Mouse (Mus musculus) forebrain, postnatal 0 days (tissue): ENCODE results near the gene Btnl10. TPM values are rescaled to one million over a fixed set of nuclear protein-coding genes. Genes with fewer than 3 reads are reported as not detected.
A peak's percentile ranks its signal among the peaks of the same experiment; 100 is the strongest.

Experiments used
- ATAC-seq: fragments of 200-750 bp; cut with Nextera tagmentation; 2 replicates; pipeline ENCODE4 v1.8.0; 2017; ENCODE audit warnings: mild to moderate bottlenecking, moderate library complexity
- DNase-seq: peaks from one replicate; pipeline ENCODE4 v3.0.0-alpha.2; 2015
- H3K27ac ChIP-seq: fragments of 300-500 bp; sonication (generic); 2 replicates; pipeline ENCODE4 v1.5.1; 2014; ENCODE audit warnings: low read depth, mild to moderate bottlenecking, antibody characterized with exemption, low read length, moderate library complexity, mixed read lengths
- H3K27me3 ChIP-seq: fragments of 300-500 bp; sonication (generic); 2 replicates; pipeline ENCODE4 v1.6.1; 2014; ENCODE audit warnings: mild to moderate bottlenecking, low read length, mixed read lengths; ENCODE audit not compliant: insufficient read depth
- H3K36me3 ChIP-seq: fragments of 300-500 bp; sonication (generic); 2 replicates; pipeline ENCODE4 v1.6.1; 2014; ENCODE audit warnings: mild to moderate bottlenecking, moderate library complexity; ENCODE audit not compliant: insufficient read depth
- H3K4me1 ChIP-seq: fragments of 300-500 bp; sonication (generic); 2 replicates; pipeline ENCODE4 v1.6.1; 2014; ENCODE audit warnings: antibody characterized with exemption; ENCODE audit not compliant: insufficient read depth
- H3K4me2 ChIP-seq: fragments of 300-500 bp; sonication (generic); 2 replicates; pipeline ENCODE4 v1.6.1; 2014; ENCODE audit warnings: low read depth, mild to moderate bottlenecking, moderate library complexity
- H3K4me3 ChIP-seq: fragments of 300-500 bp; sonication (generic); 2 replicates; pipeline ENCODE4 v1.5.1; 2014; ENCODE audit warnings: low read depth, low read length, mixed read lengths
- H3K9ac ChIP-seq: fragments of 300-500 bp; sonication (generic); 2 replicates; pipeline ENCODE4 v1.6.1; 2014; ENCODE audit warnings: mild to moderate bottlenecking
- H3K9me3 ChIP-seq: fragments of 300-500 bp; sonication (generic); 2 replicates; pipeline ENCODE4 v1.6.1; 2016; ENCODE audit warnings: low read length
- CTCF ChIP-seq: sonication (generic); IDR thresholded peaks from 2 replicates; pipeline ENCODE4 v1.5.1; 2016; ENCODE audit warnings: antibody characterized with exemption, control low read depth, low read depth
- WGBS: fragments of 180-500 bp; shearing (Covaris S2); extraction: QIAGEN DNeasy Blood & Tissue Kit; methylation state at CpG from one replicate; pipeline ENCODE4 v1.1.7; 2014; 5-methylcytosine and 5-hydroxymethylcytosine counted together
- polyA plus RNA-seq: library from polyadenylated mRNA; unstranded; fragments of >200 nt; fragmentation: Nextera tagmentation; extraction: Ambion mirVana; gene quantifications from 2 replicates; pipeline ENCODE4 v1.2.1, GENCODE M21; 2015
- total RNA-seq: library from RNA; depleted of rRNA; stranded (reverse); fragments of >200 nt; gene quantifications from 2 replicates; pipeline ENCODE4 v1.2.3, GENCODE M21; 2014

The Btnl10 gene
- total and polyA plus RNA-seq, 2 experiments from 2014 or later, result 0.10 TPM; not detected in 1

DNA sequence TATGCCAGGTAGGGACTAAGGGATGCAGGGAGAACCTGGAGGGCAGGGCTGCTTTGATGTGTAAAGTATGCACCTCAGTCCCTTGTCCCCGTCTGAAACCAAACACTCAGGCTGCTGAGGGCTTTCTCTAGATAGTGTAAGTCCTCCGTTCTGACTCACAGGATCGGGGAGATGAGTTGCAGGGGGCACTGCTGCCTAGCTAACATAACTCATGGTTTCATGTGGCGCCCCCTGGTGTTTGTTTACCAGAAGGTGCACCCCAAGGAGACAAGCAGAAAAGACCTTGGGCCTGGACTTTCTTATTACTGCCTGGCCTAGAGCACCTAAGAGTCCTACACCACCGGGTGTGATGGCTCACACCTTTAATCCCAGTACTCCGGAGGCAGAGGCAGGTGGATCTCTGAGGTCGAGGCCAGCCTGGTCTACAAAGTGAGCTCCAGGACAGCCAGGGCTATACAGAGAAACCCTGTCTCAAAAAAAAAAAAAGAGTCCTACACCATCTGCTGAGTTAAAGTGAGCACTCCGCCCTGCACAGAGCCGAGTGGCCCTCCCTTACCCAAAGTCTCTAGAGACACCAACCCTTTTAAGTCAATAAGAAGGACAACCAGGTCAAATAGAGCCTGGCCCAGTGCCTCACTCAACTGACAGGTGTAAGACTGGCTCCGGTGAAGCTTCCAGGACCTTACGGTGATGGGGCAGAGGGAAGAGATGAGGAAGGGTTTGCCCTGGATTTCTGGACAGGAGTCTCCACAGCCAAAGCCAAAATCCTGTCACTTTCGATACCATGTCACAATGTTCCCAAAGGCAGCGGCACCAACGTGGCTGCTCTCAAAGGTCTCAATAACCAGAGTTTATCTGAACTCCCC is 596 bp upstream of the Btnl10 start:
- Histone ChIP-seq H3K4me3 (no peak overlapping the region), H3K4me2 (no peak overlapping the region), H3K36me3 (no peaks in the 10 kb centered on the region), H3K27ac (no peak overlapping the region), H3K4me1 (no peaks in the 10 kb centered on the region; the same call in 1 of the 2 replicates), H3K9me3 (no peaks in the 10 kb centered on the region), H3K27me3 (no peaks in the 10 kb centered on the region; the same call in 1 of the 2 replicates), H3K9ac (no peak overlapping the region)
- WGBS, result 55% methylated on average over 14 of the region's 14 CpGs
- peak; percentile 48 for TF ChIP-seq CTCF
- ATAC-seq, result no peak
- no peak for DNase-seq

DNA sequence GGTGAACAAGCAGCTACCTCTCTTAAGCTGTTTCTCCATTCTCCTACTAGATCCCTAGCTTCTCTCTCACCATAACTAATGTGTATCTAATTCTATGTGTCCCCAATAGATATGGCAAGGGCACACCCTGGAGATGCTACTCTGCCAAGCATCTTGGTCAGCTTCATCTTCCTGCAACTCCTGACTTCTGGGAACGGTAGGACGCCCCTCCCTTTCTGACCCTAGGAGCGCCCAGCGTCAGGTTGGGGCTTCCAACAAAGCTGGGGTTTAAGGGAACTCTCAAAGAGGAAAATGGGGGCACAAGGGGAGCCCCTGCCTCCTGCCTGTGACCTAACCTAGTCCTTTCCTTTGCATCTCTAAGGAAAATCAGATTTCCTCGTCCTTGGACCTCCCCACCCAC is 1.1 kb downstream of the Btnl10 start:
- Histone ChIP-seq H3K9ac (no peak overlapping the region), H3K4me1 (no peaks in the 10 kb centered on the region; the same call in 1 of the 2 replicates), H3K27me3 (no peaks in the 10 kb centered on the region; the same call in 1 of the 2 replicates), H3K9me3 (no peaks in the 10 kb centered on the region), H3K36me3 (no peaks in the 10 kb centered on the region), H3K4me2 (no peak overlapping the region), H3K27ac (no peak overlapping the region), H3K4me3 (no peak overlapping the region)
- ATAC-seq (no peak), DNase-seq (no peak)
- no peak for TF ChIP-seq CTCF
- WGBS, result 74% methylated on average over 5 of the region's 5 CpGs

DNA sequence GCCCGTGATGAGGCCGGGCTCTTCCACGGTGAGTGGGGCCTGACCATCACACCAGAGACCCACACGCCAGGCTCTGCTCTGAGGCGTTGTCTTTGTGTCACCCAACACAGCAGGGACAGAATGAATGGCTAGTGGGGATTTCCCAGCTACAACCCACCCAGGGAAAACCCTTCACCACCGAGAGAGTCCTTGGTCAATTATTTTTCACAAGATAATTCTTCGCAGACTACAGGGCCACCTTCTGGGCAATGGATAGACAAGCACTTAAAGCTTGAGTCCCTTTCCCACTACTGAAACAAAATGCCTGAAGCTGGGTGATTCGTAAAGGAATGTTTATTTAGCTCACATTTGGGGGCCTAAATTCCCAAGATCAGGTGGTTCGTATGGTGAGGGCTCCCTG is 4.7 kb downstream of the Btnl10 start:
- no peak overlapping the region for H3K9ac ChIP-seq
- H3K27ac ChIP-seq, result no peak overlapping the region
- no peaks in the 10 kb centered on the region for H3K36me3 ChIP-seq
- no peak overlapping the region for H3K4me3 ChIP-seq
- WGBS, result 78% methylated on average over 9 of the region's 9 CpGs
- H3K9me3 ChIP-seq, result no peaks in the 10 kb centered on the region
- no peak for TF ChIP-seq CTCF
- no peak for DNase-seq
- no peaks in the 10 kb centered on the region for H3K4me1 ChIP-seq
- no peak overlapping the region for H3K4me2 ChIP-seq
- no peak for ATAC-seq
- H3K27me3 ChIP-seq, result no peaks in the 10 kb centered on the region

DNA sequence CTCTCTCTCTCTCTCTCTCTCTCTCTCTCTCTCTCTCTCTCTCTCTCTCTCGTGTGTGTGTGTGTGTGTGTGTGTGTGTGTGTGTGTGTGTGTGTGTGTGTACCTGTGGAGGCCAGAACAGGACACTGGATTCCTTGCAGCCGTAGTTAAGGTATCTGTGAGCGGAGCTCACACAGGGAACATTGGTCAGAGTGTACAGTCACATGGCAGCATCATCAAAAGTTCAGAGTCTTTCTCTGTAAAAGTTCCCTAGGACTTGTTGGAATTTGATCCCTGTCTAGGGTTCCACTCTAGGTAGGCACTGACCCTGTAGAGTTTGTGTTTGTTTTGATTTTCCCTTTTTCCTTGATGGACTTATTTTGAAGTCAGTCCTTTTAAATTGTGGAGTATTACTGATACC is 8.9 kb downstream of the Btnl10 start:
- no peak for ATAC-seq
- no peaks in the 10 kb centered on the region for H3K9me3 ChIP-seq
- no peak overlapping the region for H3K9ac ChIP-seq
- no peak for TF ChIP-seq CTCF
- DNase-seq, result no peak
- H3K4me1 ChIP-seq, result peaks cover 3% of the 10 kb centered on the region; the same call in 1 of the 2 replicates
- no peaks in the 10 kb centered on the region for H3K27me3 ChIP-seq
- 90% methylated on average over 2 of the region's 3 CpGs for WGBS
- H3K4me3 ChIP-seq, result no peak overlapping the region
- H3K27ac ChIP-seq, result no peak overlapping the region
- H3K36me3 ChIP-seq, result peaks cover 10% of the 10 kb centered on the region
- no peak overlapping the region for H3K4me2 ChIP-seq

DNA sequence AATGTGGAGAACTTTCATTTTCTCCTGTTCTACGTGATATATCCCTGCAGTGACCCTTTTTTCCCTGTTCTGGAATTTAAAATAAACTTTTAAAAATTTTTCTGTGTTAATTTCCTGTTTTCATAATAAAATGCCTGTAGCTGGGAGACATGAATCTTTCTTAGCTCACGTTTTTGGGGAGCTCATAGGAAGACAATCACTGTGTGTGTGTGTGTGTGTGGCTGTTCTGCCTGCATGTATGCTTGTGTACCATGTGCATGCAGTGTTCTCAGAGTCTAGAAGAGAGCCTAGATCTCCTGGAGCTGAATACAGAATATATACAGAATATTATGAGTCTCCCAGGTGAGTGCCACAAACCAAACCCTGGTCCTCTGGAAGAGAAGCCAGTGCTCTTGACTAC is 9.3 kb downstream of the Btnl10 start:
- 80% methylated on average over 2 of the region's 2 CpGs for WGBS
- peaks cover 3% of the 10 kb centered on the region; the same call in 1 of the 2 replicates for H3K4me1 ChIP-seq
- no peak for TF ChIP-seq CTCF
- no peak overlapping the region for H3K9ac ChIP-seq
- H3K4me2 ChIP-seq, result no peak overlapping the region
- no peak overlapping the region for H3K27ac ChIP-seq
- DNase-seq (no peak), ATAC-seq (no peak)
- H3K27me3 ChIP-seq, result no peaks in the 10 kb centered on the region
- H3K36me3 ChIP-seq, result peaks cover 14% of the 10 kb centered on the region
- no peaks in the 10 kb centered on the region for H3K9me3 ChIP-seq
- H3K4me3 ChIP-seq, result no peak overlapping the region

DNA sequence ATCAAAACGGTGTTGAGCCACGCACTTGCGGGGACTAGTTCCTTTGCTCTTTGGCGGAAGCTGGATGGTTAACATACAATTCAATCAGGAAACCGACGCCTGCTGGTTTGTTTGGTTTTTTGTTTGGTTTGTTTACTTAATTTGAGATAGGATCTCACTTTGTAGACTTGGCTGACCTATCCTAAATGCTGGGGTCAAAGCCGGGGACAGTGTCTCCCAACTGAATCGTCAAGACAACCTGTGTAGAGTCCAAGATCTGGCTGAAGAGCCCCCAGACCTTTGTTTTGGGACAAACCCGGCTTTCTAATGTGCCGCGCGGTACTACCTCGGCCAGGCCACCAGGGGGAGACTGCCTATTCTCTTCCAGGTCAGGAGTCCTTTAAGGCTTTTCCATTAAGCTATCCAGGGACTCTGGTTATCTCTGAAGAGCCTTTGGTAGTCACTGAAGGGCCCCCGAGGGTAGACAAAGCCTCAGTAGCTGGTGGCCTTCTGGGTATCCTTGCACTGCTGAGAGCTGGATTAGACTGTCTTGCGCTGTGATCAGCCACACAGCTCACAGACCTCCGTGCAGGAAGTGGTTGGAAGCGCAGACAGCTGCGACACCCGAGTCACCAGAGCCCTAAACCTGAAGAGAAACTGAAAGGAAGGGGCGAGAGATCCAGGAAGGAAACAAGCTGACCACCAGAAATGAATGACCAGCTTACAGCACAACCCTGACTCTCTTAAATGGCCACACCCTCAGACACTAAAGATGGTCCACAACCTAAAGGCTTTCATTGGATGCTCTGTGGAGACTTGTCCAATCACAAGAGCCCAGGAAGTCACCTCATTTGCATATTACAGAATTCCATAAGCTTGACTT is 10.3 kb downstream of the Btnl10 start:
- peak; percentile 79 for DNase-seq
- Histone ChIP-seq H3K27me3 (no peaks in the 10 kb centered on the region), H3K4me3 (peak overlapping the region; percentile 7; the same call in 1 of the 2 replicates), H3K9me3 (no peaks in the 10 kb centered on the region), H3K36me3 (peaks cover 23% of the 10 kb centered on the region), H3K4me1 (peaks cover 3% of the 10 kb centered on the region; the same call in 1 of the 2 replicates), H3K27ac (0 out of 2 replicates have a peak overlapping the region, but pooled peaks have one; percentile 5), H3K9ac (no peak overlapping the region), H3K4me2 (peak overlapping the region; percentile 35)
- ATAC-seq, result peak; percentile 82
- peak; percentile 84 for TF ChIP-seq CTCF
- 32% methylated on average over 20 of the region's 20 CpGs for WGBS
